In genomic region chr11:57051666-57052562, GRCm38 (mm10) we compare ENCODE assay signal across 12 mouse cellular contexts. TPM values are rescaled to one million over a fixed set of nuclear protein-coding genes. Genes with fewer than 3 reads are reported as not detected.
DNase-seq lines count a peak whose midpoint lies in the region; ATAC-seq and TF ChIP-seq lines count a peak whose summit lies in the region.
"Had no signal": no experiment of that assay in that cellular context is flagged by ENCODE, and none has a peak within 500 bp of the region (broad histone marks: within the 10 kb centered on the region; RNA-seq: fewer than 3 reads in every experiment).

No protein-coding gene starts in this region.

- H3K4me2 ChIP-seq in hindbrain, embryonic 11.5 days (replicated peaks; ENCODE audit: low read depth, low read length): no peak overlapping the region
- H3K4me2 ChIP-seq in hindbrain, embryonic 13.5 days: no peak overlapping the region
- H3K4me2 ChIP-seq in forebrain, embryonic 11.5 days (ENCODE audit: low read depth, low read length, severe bottlenecking): no peak overlapping the region
- H3K4me2 ChIP-seq in midbrain, embryonic 16.5 days (ENCODE audit: low read length): no peak overlapping the region
- H3K4me2 ChIP-seq: embryonic facial prominence, embryonic 13.5 days had no signal

- H3K9me3 ChIP-seq in hindbrain, embryonic 11.5 days (ENCODE audit: control insufficient read depth, low read length): no peaks in the 10 kb centered on the region
- no peaks in the 10 kb centered on the region for H3K9me3 ChIP-seq in hindbrain, embryonic 13.5 days
- no peaks in the 10 kb centered on the region for H3K9me3 ChIP-seq in forebrain, embryonic 11.5 days (ENCODE audit: control insufficient read depth, low read length)
- H3K9me3 ChIP-seq in midbrain, embryonic 16.5 days (replicated peaks; ENCODE audit: control insufficient read depth, low read length, poor library complexity, severe bottlenecking): no peaks in the 10 kb centered on the region
- H3K9me3 ChIP-seq: embryonic facial prominence, embryonic 13.5 days had no signal

- POLR2A ChIA-PET in Patski (lab: Charles Lee): interaction anchor here (0.5 kb wide), 1 partner anchor 256 kb away, joined by 3 read pairs; no protein-coding TSS in a partner anchor

- no peaks in the 10 kb centered on the region for H3K4me1 ChIP-seq in hindbrain, embryonic 11.5 days (replicated peaks; ENCODE audit: control insufficient read depth, insufficient read depth, low read length)
- 0 out of 2 replicates have a peak, but pooled peaks cover 11% of the 10 kb centered on the region for H3K4me1 ChIP-seq in hindbrain, embryonic 13.5 days (replicated peaks)
- no peaks in the 10 kb centered on the region for H3K4me1 ChIP-seq in forebrain, embryonic 11.5 days (replicated peaks; ENCODE audit: control insufficient read depth, insufficient read depth, low read length)
- H3K4me1 ChIP-seq in midbrain, embryonic 16.5 days (ENCODE audit: control insufficient read depth, insufficient read depth, low read length): no peaks in the 10 kb centered on the region
- H3K4me1 ChIP-seq: embryonic facial prominence, embryonic 13.5 days; megakaryocyte, embryonic 14.5 days had no signal

- H3K9ac ChIP-seq in hindbrain, embryonic 11.5 days (ENCODE audit: low read depth, low read length): no peak overlapping the region
- H3K9ac ChIP-seq in hindbrain, embryonic 13.5 days: no peak overlapping the region
- no peak overlapping the region for H3K9ac ChIP-seq in forebrain, embryonic 11.5 days (ENCODE audit: low read length)
- H3K9ac ChIP-seq in midbrain, embryonic 16.5 days (ENCODE audit: low read depth, low read length): no peak overlapping the region
- H3K9ac ChIP-seq: embryonic facial prominence, embryonic 13.5 days had no signal

- in situ Hi-C loops in Patski (cut with MboI; ENCODE audit: low pct_unique_long_range_greater_than_20kb): no loop called here

- peak; percentile 52 for TF ChIP-seq CTCF in Patski (IDR thresholded peaks at IDR 0.05)

- no peaks in the 10 kb centered on the region for H3K27me3 ChIP-seq in hindbrain, embryonic 11.5 days (ENCODE audit: control insufficient read depth, insufficient read depth, low read length)
- no peaks in the 10 kb centered on the region for H3K27me3 ChIP-seq in hindbrain, embryonic 13.5 days
- no peaks in the 10 kb centered on the region for H3K27me3 ChIP-seq in Patski
- H3K27me3 ChIP-seq in forebrain, embryonic 11.5 days (ENCODE audit: control insufficient read depth, insufficient read depth, low read length): no peaks in the 10 kb centered on the region
- H3K27me3 ChIP-seq in midbrain, embryonic 16.5 days (ENCODE audit: control insufficient read depth, insufficient read depth, low read depth, low read length): no peaks in the 10 kb centered on the region
- H3K27me3 ChIP-seq: embryonic facial prominence, embryonic 13.5 days; megakaryocyte, embryonic 14.5 days had no signal

- no peak overlapping the region for H3K4me3 ChIP-seq in hindbrain, embryonic 11.5 days (ENCODE audit: low read depth, low read length)
- H3K4me3 ChIP-seq in hindbrain, embryonic 13.5 days: no peak overlapping the region
- no peak overlapping the region for H3K4me3 ChIP-seq in forebrain, embryonic 11.5 days (ENCODE audit: low read depth, low read length)
- no peak overlapping the region for H3K4me3 ChIP-seq in midbrain, embryonic 16.5 days (ENCODE audit: low read depth, low read length)
- H3K4me3 ChIP-seq: embryonic facial prominence, embryonic 13.5 days; megakaryocyte, embryonic 14.5 days had no signal

- no peaks in the 10 kb centered on the region for H3K36me3 ChIP-seq in hindbrain, embryonic 11.5 days (ENCODE audit: control insufficient read depth, insufficient read depth, low read length)
- H3K36me3 ChIP-seq in hindbrain, embryonic 13.5 days: no peaks in the 10 kb centered on the region
- H3K36me3 ChIP-seq in forebrain, embryonic 11.5 days (ENCODE audit: control insufficient read depth, insufficient read depth, low read length): no peaks in the 10 kb centered on the region
- no peaks in the 10 kb centered on the region for H3K36me3 ChIP-seq in midbrain, embryonic 16.5 days (ENCODE audit: control insufficient read depth, insufficient read depth, low read length)
- H3K36me3 ChIP-seq: embryonic facial prominence, embryonic 13.5 days had no signal

- 65% methylated on average over 6 of the region's 6 CpGs for WGBS in hindbrain, embryonic 11.5 days
- 58% methylated on average over 6 of the region's 6 CpGs for WGBS in hindbrain, embryonic 13.5 days
- WGBS in forebrain, embryonic 11.5 days: 82% methylated on average over 6 of the region's 6 CpGs
- WGBS in midbrain, embryonic 16.5 days: 67% methylated on average over 6 of the region's 6 CpGs

- ATAC-seq in hindbrain, embryonic 11.5 days (ENCODE audit: low FRiP score): no peak
- no peak for ATAC-seq in hindbrain, embryonic 13.5 days (ENCODE audit: low FRiP score)
- peak; percentile 26 for ATAC-seq in Patski
- no peak for ATAC-seq in inflammation-experienced regulatory T-cells, adult 6 months
- ATAC-seq in forebrain, embryonic 11.5 days (replicated peaks; ENCODE audit: low FRiP score): no peak
- no peak for ATAC-seq in midbrain, embryonic 16.5 days
- ATAC-seq: intestine, embryonic 16.5 days had no signal

- CTCF ChIA-PET in Patski (lab: Charles Lee): interaction anchor here (1.0 to 1.6 kb wide), 2 partner anchors 10 to 12 kb away, joined by 6 to 8 read pairs; no protein-coding TSS in a partner anchor

- peak; percentile 10 for DNase-seq in hindbrain, embryonic 11.5 days (ENCODE audit: low spot score)
- DNase-seq in 3134 (ENCODE audit: extremely low read depth, insufficient read length, low spot score) (peak; percentile 13), Patski (ENCODE audit: low read depth, low spot score) (no peak)
- peak; percentile 62 for DNase-seq in heart, postnatal 4 days
- DNase-seq in forebrain, embryonic 11.5 days (ENCODE audit: low spot score): no peak
- DNase-seq: right cerebral cortex, postnatal 14 days had no signal

- no peak overlapping the region for H3K27ac ChIP-seq in hindbrain, embryonic 11.5 days (ENCODE audit: low read depth, low read length)
- H3K27ac ChIP-seq in hindbrain, embryonic 13.5 days: no peak overlapping the region; the same call in 1 of the 2 replicates
- no peak overlapping the region for H3K27ac ChIP-seq in forebrain, embryonic 11.5 days (ENCODE audit: low read depth, low read length)
- H3K27ac ChIP-seq in midbrain, embryonic 16.5 days (ENCODE audit: low read length): no peak overlapping the region
- H3K27ac ChIP-seq: embryonic facial prominence, embryonic 13.5 days had no signal

RNA-seq across cellular contexts. Expression of gene Gria1, which starts 40.7 kb away (rescaled TPM):
- polyA plus RNA-seq in hindbrain, embryonic 11.5 days (2014; fragmentation: Nextera tagmentation; extraction: Ambion mirVana): 2.1 and 2.8 TPM in 2 replicates
- polyA plus RNA-seq in hindbrain, embryonic 13.5 days (2015; fragmentation: Nextera tagmentation; extraction: Ambion mirVana): 26.5 and 29.4 TPM in 2 replicates
- polyA plus RNA-seq in Patski (2021): 0.24 TPM
- 1 to 10 TPM in 1 of 2 experiments, under 1 TPM in 1; 0.99 to 1.2 TPM for total RNA-seq in heart, postnatal 4 days (2021)
- polyA plus RNA-seq in inflammation-experienced regulatory T-cells, adult 6 months (2017; shearing (Covaris generic)): not detected
- 2.4 and 2.6 TPM in 2 replicates for polyA plus RNA-seq in forebrain, embryonic 11.5 days (2014; fragmentation: Nextera tagmentation; extraction: Ambion mirVana)
- 62.5 and 63.7 TPM in 2 replicates for polyA plus RNA-seq in midbrain, embryonic 16.5 days (2015; fragmentation: Nextera tagmentation; extraction: Ambion mirVana)

Comparison
In these comparisons a context has a peak if more than half of its experiments do, and no peak if none do; other contexts are left out.
1. DNase-seq: peak in hindbrain, embryonic 11.5 days (single experiment), 3134 (single experiment) and heart, postnatal 4 days (single experiment); none in Patski (single experiment) and forebrain, embryonic 11.5 days (single experiment).